Mouse (Mus musculus) E14TG2a.4 (cell line): ENCODE measurements around the gene Arhgef28.
A peak's percentile ranks its signal among the peaks of the same experiment; 100 is the strongest.

ENCODE experiments used
- H3K27me3 ChIP-seq: 2 replicates; pipeline ENCODE4 v1.6.1; 2014; ENCODE audit warnings: low read length, control low read depth; ENCODE audit not compliant: insufficient read depth
- H3K36me3 ChIP-seq: 2 replicates; pipeline ENCODE4 v1.6.1; 2014; ENCODE audit warnings: low read length, control low read depth; ENCODE audit not compliant: insufficient read depth
- H3K4me1 ChIP-seq: replicated peaks from 2 replicates; pipeline ENCODE4 v1.6.1; 2014; ENCODE audit warnings: low read depth, low read length, control low read depth
- H3K4me3 ChIP-seq: replicated peaks from 2 replicates; pipeline ENCODE4 v1.5.1; 2014; ENCODE audit warnings: mild to moderate bottlenecking, low read length
- H3K9me3 ChIP-seq: 2 replicates; pipeline ENCODE4 v1.6.1; 2014; ENCODE audit warnings: low read length, control low read depth
- CTCF ChIP-seq: conservative IDR thresholded peaks from 2 replicates; pipeline ENCODE4 v1.5.1; 2014; ENCODE audit warnings: low read length
- NANOG ChIP-seq: IDR thresholded peaks from 2 replicates; pipeline ENCODE4 v1.6.1; 2014; ENCODE audit warnings: borderline replicate concordance, low read length, mixed read lengths
- POU5F1 ChIP-seq: IDR thresholded peaks from 2 replicates; pipeline ENCODE4 v1.6.1; 2014; ENCODE audit warnings: low read length, borderline replicate concordance

Arhgef28 gene

GRCm38 (mm10) chr13:98205771-98206545 lies at the start of gene Arhgef28:
Gene Arhgef28, minus strand, starts transcription at chr13:98206439.
- Histone ChIP-seq H3K27me3 (peaks cover 62% of the 10 kb centered on the region), H3K36me3 (no peaks in the 10 kb centered on the region), H3K4me3 (peak within 1 kb of the TSS; percentile 82), H3K4me1 (peaks cover 26% of the 10 kb centered on the region), H3K9me3 (no peaks in the 10 kb centered on the region)
- TF ChIP-seq POU5F1 (no peak), NANOG (no peak), CTCF (no peak)

DNA sequence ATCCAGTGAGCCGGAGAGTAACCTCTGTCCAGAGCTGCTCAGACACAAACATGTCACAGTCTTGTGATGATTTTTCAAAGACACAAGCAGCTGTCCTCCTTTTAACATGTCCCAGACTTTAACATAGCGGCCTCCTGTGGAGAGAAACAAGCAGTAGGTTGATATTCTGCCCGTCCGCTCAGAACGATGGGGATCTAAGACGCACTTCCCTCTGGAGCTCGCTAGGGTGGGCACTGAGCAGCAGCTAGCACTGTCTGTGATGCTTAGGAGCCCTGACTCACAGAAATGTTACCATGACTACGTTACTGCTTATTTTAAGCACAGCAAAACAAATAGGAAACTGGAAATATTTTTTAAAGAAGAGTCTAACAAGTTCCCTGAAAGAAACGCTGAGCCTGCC lies 48.7 kb upstream of the Arhgef28 start:
- H3K4me3 ChIP-seq = no peak overlapping the region
- peaks cover 98% of the 10 kb centered on the region for H3K36me3 ChIP-seq
- TF ChIP-seq NANOG = no peak
- no peak for TF ChIP-seq POU5F1
- no peak for TF ChIP-seq CTCF
- no peaks in the 10 kb centered on the region for H3K27me3 ChIP-seq
- peaks cover 18% of the 10 kb centered on the region for H3K4me1 ChIP-seq
- no peaks in the 10 kb centered on the region for H3K9me3 ChIP-seq

- Histone ChIP-seq H3K36me3 (peaks cover 81% of the 10 kb centered on the region), H3K4me3 (no peak overlapping the region), H3K27me3 (no peaks in the 10 kb centered on the region), H3K4me1 (peaks cover 24% of the 10 kb centered on the region), H3K9me3 (no peaks in the 10 kb centered on the region)
- TF ChIP-seq POU5F1 = no peak
- no peak for TF ChIP-seq NANOG
These were observed 43.4 kb upstream of the Arhgef28 start for GRCm38 (mm10) chr13:98249594-98249993.

DNA sequence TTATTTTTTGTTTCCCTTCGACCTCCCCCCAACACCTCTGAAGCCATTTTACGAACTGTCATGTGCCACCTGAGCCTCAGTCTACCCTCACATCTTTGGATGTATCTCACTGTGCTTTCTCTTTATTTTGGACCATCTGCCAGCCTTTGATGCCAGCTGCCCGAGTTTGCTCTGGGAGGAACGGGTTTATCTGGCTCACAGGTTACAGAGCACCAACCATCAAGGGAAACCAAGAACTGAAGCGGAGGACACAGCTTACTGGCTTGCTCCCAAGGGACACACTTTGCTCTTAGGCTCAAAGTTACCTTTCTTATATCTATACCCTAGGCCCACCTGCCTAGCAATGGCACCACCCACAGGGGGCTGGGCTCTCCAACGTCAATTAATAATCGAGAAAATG lies 39.1 kb upstream of the Arhgef28 start:
- TF ChIP-seq POU5F1 (no peak), NANOG (no peak), CTCF (no peak)
- peaks cover 41% of the 10 kb centered on the region for H3K36me3 ChIP-seq
- H3K4me3 ChIP-seq = no peak overlapping the region
- H3K9me3 ChIP-seq = no peaks in the 10 kb centered on the region
- peaks cover 10% of the 10 kb centered on the region; the same call in 1 of the 2 replicates for H3K4me1 ChIP-seq
- no peaks in the 10 kb centered on the region for H3K27me3 ChIP-seq

DNA sequence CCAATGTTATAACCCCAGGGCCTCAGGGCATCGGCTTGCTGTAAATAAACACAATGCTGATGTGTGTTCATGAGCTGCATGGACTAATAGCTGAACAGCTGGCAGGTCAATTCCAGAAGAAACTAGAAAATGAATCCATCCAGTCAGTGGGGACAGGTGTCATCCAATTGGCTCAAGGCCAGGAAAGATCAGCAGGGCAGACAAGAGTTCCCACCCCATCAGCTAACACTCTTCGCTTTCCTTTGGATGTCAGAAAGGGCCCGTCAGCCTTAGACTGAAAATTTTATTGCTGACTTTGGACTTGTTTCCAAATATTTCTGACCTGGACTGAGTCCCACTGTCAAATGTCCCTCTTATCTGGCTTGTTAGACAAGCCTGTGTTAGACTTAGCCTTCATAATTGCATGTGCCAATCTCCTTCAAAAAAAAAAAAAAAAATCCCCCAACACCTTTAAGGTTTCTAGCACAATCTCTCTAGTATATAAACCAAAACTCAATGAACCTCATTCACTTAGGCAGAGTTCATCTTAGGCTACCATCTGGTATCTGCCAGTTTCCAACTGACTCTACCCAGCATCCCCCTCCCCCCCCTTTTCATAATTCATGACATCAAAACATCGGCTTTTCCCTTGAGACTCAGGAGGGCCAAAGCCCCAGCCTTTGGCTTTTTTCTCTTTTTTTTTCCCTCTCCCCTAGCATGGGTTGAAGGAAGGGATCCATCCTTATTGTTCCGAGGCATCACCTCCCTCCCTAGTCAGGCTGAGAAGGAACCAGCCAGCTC lies 38.5 kb upstream of the Arhgef28 start:
- no peaks in the 10 kb centered on the region for H3K27me3 ChIP-seq
- H3K4me1 ChIP-seq = peaks cover 7% of the 10 kb centered on the region
- TF ChIP-seq NANOG (no peak), POU5F1 (no peak), CTCF (no peak)
- H3K36me3 ChIP-seq = peaks cover 34% of the 10 kb centered on the region
- no peak overlapping the region for H3K4me3 ChIP-seq
- no peaks in the 10 kb centered on the region for H3K9me3 ChIP-seq

DNA sequence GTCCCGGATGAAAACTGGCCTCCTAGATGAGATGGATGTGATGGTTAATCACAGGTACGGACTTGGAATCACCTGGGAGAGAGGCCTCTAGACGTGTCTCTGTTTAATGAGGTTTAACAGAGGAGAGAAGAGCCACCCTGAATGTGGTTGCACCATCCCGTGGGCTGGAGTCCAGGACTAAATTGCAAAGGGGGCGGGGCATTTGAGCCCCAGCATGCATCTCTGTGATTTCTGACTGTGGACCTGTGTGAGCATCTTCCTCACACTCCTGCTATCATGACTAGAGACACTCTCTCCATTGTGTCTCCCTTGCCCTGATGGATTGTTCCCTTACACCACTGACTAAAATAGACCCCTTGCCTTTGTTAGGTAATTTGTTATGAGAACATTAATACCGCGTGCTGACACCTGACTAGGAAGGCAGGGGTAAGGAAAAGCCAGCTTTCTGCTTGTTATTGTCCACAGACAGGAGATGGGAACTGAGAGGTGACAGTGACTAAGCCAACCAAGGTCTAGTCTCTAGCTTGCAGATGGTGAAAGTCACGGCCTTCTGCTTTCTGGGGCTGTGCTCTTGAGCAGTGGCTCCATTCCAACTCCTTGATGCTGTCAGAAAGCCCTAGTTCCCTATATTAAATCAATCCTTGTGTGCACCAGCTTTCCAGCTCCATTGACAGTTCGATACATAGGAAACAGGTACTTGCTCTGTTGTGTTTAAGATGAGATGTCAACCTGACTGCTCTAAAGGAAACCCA lies 35.5 kb upstream of the Arhgef28 start:
- H3K4me1 ChIP-seq = peaks cover 3% of the 10 kb centered on the region; the same call in 1 of the 2 replicates
- no peak overlapping the region for H3K4me3 ChIP-seq
- H3K36me3 ChIP-seq = peaks cover 6% of the 10 kb centered on the region; the same call in 1 of the 2 replicates
- TF ChIP-seq NANOG (no peak), CTCF (no peak), POU5F1 (no peak)
- H3K27me3 ChIP-seq = no peaks in the 10 kb centered on the region; the same call in 1 of the 2 replicates
- H3K9me3 ChIP-seq = no peaks in the 10 kb centered on the region

- TF ChIP-seq POU5F1 = no peak; the same call in 1 of the 2 replicates
- no peak for TF ChIP-seq NANOG
- TF ChIP-seq CTCF = peak; percentile 90
- no peaks in the 10 kb centered on the region for H3K9me3 ChIP-seq
- H3K27me3 ChIP-seq = no peaks in the 10 kb centered on the region; the same call in 1 of the 2 replicates
- H3K36me3 ChIP-seq = no peaks in the 10 kb centered on the region
- peaks cover 3% of the 10 kb centered on the region; the same call in 1 of the 2 replicates for H3K4me1 ChIP-seq
- H3K4me3 ChIP-seq = no peak overlapping the region
These were observed 33.9 kb upstream of the Arhgef28 start for GRCm38 (mm10) chr13:98239978-98240641.

DNA sequence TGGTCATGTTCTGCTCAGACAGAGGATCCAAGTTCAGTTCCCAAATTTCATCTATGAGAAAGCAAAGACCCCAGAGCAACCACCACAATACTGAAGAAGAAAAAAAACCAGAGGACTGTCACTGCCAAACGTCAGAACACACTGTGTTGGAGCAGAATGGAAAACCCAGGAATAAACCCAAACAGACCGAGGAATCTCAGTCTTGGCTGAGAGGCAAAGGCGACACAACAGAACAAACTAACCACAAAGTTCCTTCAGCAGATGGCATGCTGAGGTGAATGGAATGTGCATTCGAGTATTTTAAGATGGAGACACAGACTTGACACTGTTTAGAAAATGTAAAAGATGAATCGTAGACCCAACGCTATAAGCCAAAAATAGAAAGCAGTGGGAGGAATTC lies 29.2 kb upstream of the Arhgef28 start:
- Histone ChIP-seq H3K4me1 (peaks cover 3% of the 10 kb centered on the region; the same call in 1 of the 2 replicates), H3K27me3 (peaks cover 2% of the 10 kb centered on the region; the same call in 1 of the 2 replicates), H3K4me3 (no peak overlapping the region), H3K36me3 (no peaks in the 10 kb centered on the region), H3K9me3 (no peaks in the 10 kb centered on the region)
- TF ChIP-seq NANOG (no peak), CTCF (no peak), POU5F1 (no peak)
